ENCODE assay signal across 9 mouse cellular contexts in the genomic region with DNA sequence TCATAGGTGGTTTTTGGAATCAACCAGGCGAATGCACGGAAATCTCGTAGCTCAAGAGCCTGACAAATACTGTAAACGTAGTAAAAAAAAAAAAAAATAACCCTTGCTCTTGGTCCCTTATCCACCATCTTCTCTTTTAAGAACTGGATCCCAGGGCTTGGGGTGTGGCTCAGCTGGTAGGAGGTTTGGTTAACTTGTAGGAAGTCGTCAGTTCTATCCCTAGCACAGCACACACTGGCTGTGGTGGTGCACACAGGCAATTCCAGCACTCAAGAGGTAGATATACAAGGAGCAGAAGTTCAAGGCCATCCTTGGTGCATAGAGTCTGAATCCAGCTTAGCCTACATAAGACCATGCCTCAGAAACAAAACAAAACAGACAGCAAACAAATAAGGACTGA. TPM values are rescaled to one million over a fixed set of nuclear protein-coding genes. Genes with fewer than 3 reads are reported as not detected.
DNase-seq lines count a peak whose midpoint lies in the region; ATAC-seq and TF ChIP-seq lines count a peak whose summit lies in the region.
"Had no signal": no experiment of that assay in that cellular context is flagged by ENCODE, and none has a peak within 500 bp of the region (broad histone marks: within the 10 kb centered on the region; RNA-seq: fewer than 3 reads in every experiment).

No protein-coding gene starts in this region.

- no peak for TF ChIP-seq CTCF in spleen, adult 2 months (IDR thresholded peaks at IDR 0.05; ENCODE audit: extremely low read depth, insufficient read depth, insufficient read length, insufficient replicate concordance)
- no peak for TF ChIP-seq CTCF in small intestine, adult 2 months (IDR thresholded peaks at IDR 0.05; ENCODE audit: extremely low read depth, insufficient read length, insufficient replicate concordance, low read depth, low read length)

- no peak for DNase-seq in heart, embryonic 10.5 days (ENCODE audit: low spot score)
- no peak for DNase-seq in heart, postnatal 4 days
- no peak for DNase-seq in spleen, adult 2 months (ENCODE audit: low read depth in 1 of 2, low spot score in 2 of 2)
- DNase-seq in spleen, postnatal 14 days (ENCODE audit: low spot score in 2 of 2), result no peak
- no peak for DNase-seq in intestine, embryonic 14.5 days (ENCODE audit: low spot score)
- no peak for DNase-seq in natural killer cell, adult 2 months (ENCODE audit: low spot score in 2 of 2)
- no peak for DNase-seq in adrenal gland, adult 2 months
- DNase-seq: cerebellum, postnatal 14 days had no signal

- peak overlapping the region; percentile 14; the same call in 1 of the 2 replicates for H3K4me2 ChIP-seq in intestine, embryonic 14.5 days (ENCODE audit: low read length)

- TF ChIP-seq POLR2A in spleen, adult 2 months (IDR thresholded peaks at IDR 0.05; ENCODE audit: low read depth, low read length), result no peak
- TF ChIP-seq POLR2A in small intestine, adult 2 months (IDR thresholded peaks at IDR 0.05; ENCODE audit: low read depth, low read length), result no peak

- H3K9ac ChIP-seq in intestine, embryonic 14.5 days (ENCODE audit: low read length), result no peak overlapping the region

- H3K27ac ChIP-seq in heart, embryonic 10.5 days, result peak overlapping the region; percentile 77
- peak overlapping the region; percentile 75 for H3K27ac ChIP-seq in spleen, adult 2 months (ENCODE audit: insufficient read depth, low read length)
- peak overlapping the region; percentile 48 for H3K27ac ChIP-seq in intestine, embryonic 14.5 days (ENCODE audit: low read depth)
- H3K27ac ChIP-seq in small intestine, adult 2 months (ENCODE audit: insufficient read depth, low read depth, low read length), result peak overlapping the region; percentile 47

- 79% methylated on average over 5 of the region's 5 CpGs for WGBS in heart, embryonic 10.5 days
- WGBS in spleen, adult 2 months, result 58% methylated on average over 5 of the region's 5 CpGs
- WGBS in intestine, embryonic 14.5 days, result 71% methylated on average over 5 of the region's 5 CpGs
- 70% methylated on average over 5 of the region's 5 CpGs for WGBS in small intestine, adult 2 months

- peaks cover 17% of the 10 kb centered on the region for H3K4me1 ChIP-seq in heart, embryonic 10.5 days
- peaks cover 12% of the 10 kb centered on the region; the same call in 1 of the 2 replicates for H3K4me1 ChIP-seq in spleen, adult 2 months (ENCODE audit: control insufficient read depth, insufficient read depth, insufficient read length)
- H3K4me1 ChIP-seq in intestine, embryonic 14.5 days (replicated peaks; ENCODE audit: control insufficient read depth, insufficient read depth, low read length), result peaks cover 14% of the 10 kb centered on the region
- H3K4me1 ChIP-seq in small intestine, adult 2 months (ENCODE audit: control insufficient read depth, insufficient read depth, insufficient read length, low read length), result peaks cover 7% of the 10 kb centered on the region

- no peaks in the 10 kb centered on the region for H3K27me3 ChIP-seq in heart, embryonic 10.5 days (ENCODE audit: insufficient read depth, poor library complexity, severe bottlenecking)
- no peaks in the 10 kb centered on the region for H3K27me3 ChIP-seq in spleen, adult 2 months (ENCODE audit: control insufficient read depth, insufficient read depth, low read length)
- no peaks in the 10 kb centered on the region for H3K27me3 ChIP-seq in intestine, embryonic 14.5 days (replicated peaks; ENCODE audit: control insufficient read depth, insufficient read depth, low read length)
- no peaks in the 10 kb centered on the region for H3K27me3 ChIP-seq in small intestine, adult 2 months (ENCODE audit: control insufficient read depth, insufficient read depth, low read length)

- ATAC-seq in intestine, embryonic 14.5 days (replicated peaks; ENCODE audit: low FRiP score, low TSS enrichment, low read depth), result no peak

- no peak overlapping the region for H3K4me3 ChIP-seq in heart, embryonic 10.5 days
- H3K4me3 ChIP-seq in spleen, adult 2 months (ENCODE audit: extremely low read depth, insufficient read depth, insufficient read length), result no peak overlapping the region
- H3K4me3 ChIP-seq in intestine, embryonic 14.5 days (ENCODE audit: low read depth, low read length), result no peak overlapping the region
- H3K4me3 ChIP-seq in small intestine, adult 2 months (ENCODE audit: low read depth, low read length), result no peak overlapping the region

- H3K9me3 ChIP-seq in heart, embryonic 10.5 days, result no peaks in the 10 kb centered on the region
- H3K9me3 ChIP-seq in intestine, embryonic 14.5 days (ENCODE audit: control insufficient read depth, low read length), result no peaks in the 10 kb centered on the region

- H3K36me3 ChIP-seq in heart, embryonic 10.5 days, result no peaks in the 10 kb centered on the region
- H3K36me3 ChIP-seq in spleen, adult 2 months (ENCODE audit: control insufficient read depth, insufficient read depth, low read length), result no peaks in the 10 kb centered on the region
- no peaks in the 10 kb centered on the region for H3K36me3 ChIP-seq in intestine, embryonic 14.5 days (ENCODE audit: control insufficient read depth, insufficient read depth, low read length)
- no peaks in the 10 kb centered on the region for H3K36me3 ChIP-seq in small intestine, adult 2 months (ENCODE audit: control insufficient read depth, insufficient read depth, low read length)

RNA-seq across cellular contexts. Expression of a gene that starts 44.5 kb away (rescaled TPM):
- polyA plus RNA-seq in heart, embryonic 10.5 days (2016; fragmentation: Nextera tagmentation; extraction: Ambion mirVana), result 68.9 and 94.1 TPM in 2 replicates
- total RNA-seq in heart, postnatal 4 days (2021), result 100 to 1,000 TPM; 200 to 201 TPM
- polyA plus RNA-seq in spleen, adult 2 months (2012; rRNA removed), result 20.3 and 25.0 TPM in 2 replicates
- 82.1 and 88.2 TPM in 2 replicates for polyA plus RNA-seq in intestine, embryonic 14.5 days (2014; fragmentation: Nextera tagmentation; extraction: Ambion mirVana)
- polyA plus RNA-seq in small intestine, adult 2 months (2012; rRNA removed), result 10.7 and 18.5 TPM in 2 replicates
- total RNA-seq in adrenal gland, adult 2 months (2021), result 100 to 1,000 TPM in 1 of 2 experiments, 10 to 100 TPM in 1; 69.9 to 122 TPM
- polyA plus RNA-seq in adrenal gland, adult 2 months (2012; rRNA removed), result 31.1 and 36.4 TPM in 2 replicates

RNA-seq across cellular contexts. Expression of a gene that starts 48.2 kb away (rescaled TPM):
- polyA plus RNA-seq in heart, embryonic 10.5 days (2016; fragmentation: Nextera tagmentation; extraction: Ambion mirVana), result 0.23 and 0.30 TPM in 2 replicates
- 10 to 100 TPM; 11.1 to 11.9 TPM for total RNA-seq in heart, postnatal 4 days (2021)
- polyA plus RNA-seq in spleen, adult 2 months (2012; rRNA removed), result 1.0 and 1.2 TPM in 2 replicates
- 1.1 and 1.3 TPM in 2 replicates for polyA plus RNA-seq in intestine, embryonic 14.5 days (2014; fragmentation: Nextera tagmentation; extraction: Ambion mirVana)
- 3.1 and 3.8 TPM in 2 replicates for polyA plus RNA-seq in small intestine, adult 2 months (2012; rRNA removed)
- total RNA-seq in adrenal gland, adult 2 months (2021), result 10 to 100 TPM; 31.2 to 64.4 TPM
- 1.8 and 1.9 TPM in 2 replicates for polyA plus RNA-seq in adrenal gland, adult 2 months (2012; rRNA removed)
